Mouse (Mus musculus) hindlimb bud, embryonic 11.5 days (tissue): Measurements from ENCODE around the gene Grik3.

ENCODE experiments used
- DNase-seq: peaks from one replicate; pipeline ENCODE4 v3.0.0-alpha.2; 2012; ENCODE audit warnings: low read depth, low spot score; ENCODE audit errors: extremely low spot score

Grik3 gene

DNA sequence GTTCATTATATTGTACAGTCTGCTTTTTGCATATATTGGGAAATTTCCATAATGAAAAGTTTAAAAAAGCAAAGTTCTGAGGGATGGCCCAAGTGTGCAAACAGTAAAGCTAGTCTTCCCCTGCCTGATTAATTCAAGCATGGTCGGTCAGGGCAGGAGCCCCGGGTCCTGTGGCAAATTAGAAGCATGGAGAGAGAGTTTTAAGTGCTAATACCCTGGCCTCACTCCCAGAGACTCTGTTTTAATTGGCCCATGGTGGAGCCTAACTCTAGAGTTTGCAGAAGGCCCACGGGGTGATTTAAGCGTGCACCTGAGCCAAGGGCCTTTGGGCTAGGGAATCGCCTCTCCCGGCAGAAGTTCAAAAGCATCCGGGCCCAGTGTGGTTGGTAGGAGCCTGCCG is 215.2 kb downstream of the Grik3 start:
- no peak for DNase-seq

GRCm38 (mm10) chr4:125709716-125710115 is 219.2 kb downstream of the Grik3 start:
- DNase-seq = no peak

DNA sequence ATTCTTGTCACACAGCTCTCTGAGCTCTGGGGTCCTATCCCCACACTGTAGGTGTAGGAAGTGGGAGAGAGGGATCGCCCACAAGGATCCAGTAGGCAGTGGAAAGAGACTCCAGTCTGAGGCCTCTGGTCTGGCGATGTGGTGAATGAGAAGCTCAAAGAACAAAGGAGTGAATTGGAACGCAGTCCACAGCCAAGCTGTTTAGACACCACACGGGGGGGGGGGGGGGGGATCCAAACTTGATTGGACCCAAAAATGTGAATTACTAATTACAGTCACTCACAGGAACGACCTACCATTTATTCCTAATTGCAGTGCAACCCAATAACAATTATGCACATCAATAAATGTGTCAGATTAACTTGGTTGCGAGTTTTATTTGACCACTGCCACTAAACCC is 227.4 kb downstream of the Grik3 start:
- DNase-seq = no peak

DNA sequence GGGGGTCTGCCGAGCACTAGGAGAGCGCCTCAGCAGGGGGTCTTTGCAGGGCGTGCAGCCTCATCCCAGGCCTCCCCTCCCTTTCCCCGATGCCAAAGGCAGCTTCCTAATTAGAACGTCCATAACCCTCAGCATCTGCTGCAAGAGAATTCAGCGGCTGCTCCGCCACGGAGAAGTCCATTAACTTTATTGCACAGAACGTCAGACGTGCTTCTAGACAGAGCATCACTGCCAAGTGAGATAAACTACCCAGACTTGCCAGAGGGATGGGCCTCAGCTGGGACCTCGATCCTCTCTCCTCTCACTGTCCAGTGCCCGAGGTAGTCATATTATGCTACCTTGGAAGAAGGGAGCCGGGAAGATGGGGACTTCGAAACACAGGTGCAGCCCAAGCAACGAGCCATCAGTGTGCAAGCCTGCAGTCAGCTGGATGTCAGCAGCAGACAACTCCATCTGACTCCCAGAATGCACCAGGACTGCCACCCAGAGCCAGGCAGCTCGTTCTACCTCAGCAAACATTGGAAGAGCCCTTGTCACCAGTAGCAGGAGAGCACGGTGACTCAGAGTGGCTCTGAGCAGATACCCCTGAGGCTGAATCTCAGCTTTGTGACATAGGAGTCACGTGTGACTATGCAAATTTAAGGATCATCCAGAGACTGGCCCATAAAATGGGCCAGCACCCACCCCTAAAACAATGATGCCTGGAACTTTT is 228.1 kb downstream of the Grik3 start:
- DNase-seq = no peak

GRCm38 (mm10) chr4:125726241-125726640 is 235.7 kb downstream of the Grik3 start:
- no peak for DNase-seq

DNA sequence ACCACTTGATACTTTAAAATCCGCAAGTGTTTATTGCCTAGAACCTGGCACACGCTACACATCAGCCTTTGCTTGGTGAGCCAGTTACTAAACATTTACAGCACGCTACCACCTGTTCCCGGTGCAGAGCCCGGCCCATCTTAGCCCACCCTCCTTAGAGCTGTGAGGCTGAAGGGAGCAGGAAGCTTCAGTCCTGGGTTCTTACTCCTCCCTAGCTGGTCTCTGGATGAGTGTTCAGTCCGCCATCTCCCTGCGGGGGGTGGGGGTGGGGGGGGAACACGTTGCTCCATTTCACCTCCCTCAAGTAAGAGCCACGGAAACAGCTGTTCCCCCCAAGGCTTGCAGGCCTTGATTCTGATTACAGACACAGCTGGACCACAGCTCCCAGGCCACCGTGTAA is 236.5 kb downstream of the Grik3 start:
- no peak for DNase-seq

DNA sequence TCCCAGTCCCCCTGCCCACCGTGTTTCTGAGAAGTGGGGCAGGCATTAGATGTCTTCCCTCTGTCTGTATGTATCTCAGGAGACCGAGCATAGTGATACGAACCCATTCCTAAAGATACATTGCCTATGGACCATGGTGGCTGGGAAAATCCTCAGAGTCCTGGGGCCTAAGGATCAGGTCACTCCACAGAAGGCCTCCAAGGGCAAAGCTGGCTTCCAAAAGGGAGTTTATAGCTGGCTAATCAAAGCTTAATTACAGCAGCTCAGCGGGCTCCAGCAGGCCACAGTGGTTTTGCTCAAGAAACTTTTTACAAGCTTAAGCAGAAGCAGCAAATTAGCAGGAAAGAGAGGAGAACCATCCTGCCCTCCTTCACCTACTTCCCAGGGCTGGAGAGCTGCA is 237.1 kb downstream of the Grik3 start:
- no peak for DNase-seq

- DNase-seq = no peak
These were observed 237.8 kb downstream of the Grik3 start for GRCm38 (mm10) chr4:125728091-125728863.

DNA sequence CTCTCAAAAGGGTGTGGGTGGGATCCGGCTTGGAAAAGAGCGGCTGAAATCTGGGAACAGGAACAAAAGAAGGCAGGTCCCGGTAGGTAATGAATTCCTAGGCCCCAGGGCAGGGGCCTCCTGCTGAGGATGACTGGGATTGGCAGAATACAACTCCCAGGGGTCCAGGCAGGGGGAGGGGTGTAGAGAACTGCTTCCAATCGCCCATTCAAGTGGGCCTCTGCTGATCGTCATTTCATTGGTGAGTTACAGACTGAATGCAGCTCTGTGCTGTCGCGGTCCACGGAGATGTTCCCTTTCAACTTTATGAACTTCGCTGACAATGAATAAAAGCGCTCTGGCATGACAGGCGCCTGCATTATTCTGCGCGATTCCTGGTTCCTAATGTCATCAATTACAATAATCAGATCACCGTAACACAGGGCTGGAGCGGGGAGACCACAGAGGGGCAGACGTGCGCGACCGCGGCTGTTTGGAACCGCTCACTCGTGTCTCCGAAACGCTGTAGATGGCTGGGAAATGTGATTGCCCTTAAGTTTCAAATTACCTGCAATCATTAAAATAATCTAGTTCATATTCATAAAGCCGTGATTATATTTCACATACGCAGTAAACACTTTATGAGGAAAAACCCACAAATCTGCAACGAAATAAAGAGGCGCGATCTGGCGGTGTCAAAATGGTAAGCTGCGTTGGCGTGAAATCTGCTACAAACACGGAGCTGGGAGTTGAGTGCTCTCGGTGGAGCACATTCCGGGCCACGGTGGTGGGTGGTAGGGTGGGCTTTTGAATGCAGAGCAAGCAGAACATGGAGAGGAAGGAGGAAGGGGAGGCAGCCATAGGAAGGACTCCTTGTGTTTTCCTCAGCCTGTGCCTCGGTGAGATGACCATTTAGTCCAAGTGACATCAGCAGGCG is 239.1 kb downstream of the Grik3 start:
- no peak for DNase-seq

DNA sequence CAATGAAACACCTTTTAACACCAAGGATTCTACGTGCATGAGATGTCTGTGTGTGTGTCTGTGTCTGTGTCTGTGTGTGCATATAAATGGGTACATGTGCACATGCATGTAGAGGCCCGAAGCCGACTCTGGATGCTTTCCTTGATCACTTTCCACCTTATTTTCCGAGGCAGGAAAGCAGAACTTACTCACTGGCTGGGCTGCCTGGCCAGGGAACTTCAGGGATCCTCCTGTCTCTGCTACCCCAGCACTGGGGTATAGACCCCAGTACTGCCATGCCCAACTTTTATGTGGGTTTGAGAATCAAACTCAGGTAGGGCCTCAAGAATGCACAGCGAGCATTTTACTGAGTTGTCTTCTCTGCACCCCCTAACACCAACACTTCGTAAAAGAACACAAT is 240.3 kb downstream of the Grik3 start:
- no peak for DNase-seq

DNA sequence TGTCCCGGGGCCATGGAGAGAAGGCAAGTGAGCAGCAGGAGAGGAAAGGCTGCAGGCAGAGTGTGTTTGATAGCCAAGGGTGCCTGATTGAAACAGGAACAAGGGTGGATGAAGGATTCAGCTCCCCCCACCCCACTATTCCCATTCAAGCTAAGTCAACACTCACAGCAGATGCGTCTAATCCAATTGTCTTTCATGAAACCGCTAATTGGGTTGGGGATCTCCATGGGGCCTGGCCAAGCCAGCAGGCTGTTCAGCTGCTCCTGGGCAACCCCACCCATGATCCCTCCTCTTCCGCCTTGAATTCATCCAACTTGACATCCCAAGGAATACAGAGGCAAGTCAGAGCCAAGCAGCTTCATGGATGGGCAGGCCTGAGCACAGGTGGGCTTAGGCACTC is 246.3 kb downstream of the Grik3 start:
- no peak for DNase-seq

GRCm38 (mm10) chr4:125738825-125739224 is 248.3 kb downstream of the Grik3 start:
- no peak for DNase-seq

DNA sequence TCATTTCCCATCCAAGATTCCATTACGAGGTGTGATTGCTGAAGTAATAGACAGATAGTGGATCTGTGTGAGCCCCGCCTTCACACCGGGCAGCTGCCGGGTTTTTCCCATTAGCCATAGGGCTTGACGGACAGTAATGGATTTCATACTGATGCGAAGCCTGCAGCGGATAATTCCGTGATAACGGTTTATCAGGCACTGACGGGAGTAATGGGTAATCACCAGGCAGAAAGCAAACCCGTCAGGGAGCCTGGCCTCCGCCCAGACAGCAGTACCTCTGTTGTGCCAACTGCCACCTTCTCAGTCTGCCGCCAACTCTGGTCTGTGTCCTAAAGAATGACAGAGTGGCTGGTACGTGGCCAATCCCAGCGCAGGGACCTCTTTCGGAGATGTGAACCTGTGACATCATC is 251.7 kb downstream of the Grik3 start:
- DNase-seq = no peak

GRCm38 (mm10) chr4:125745902-125746301 is 255.4 kb downstream of the Grik3 start:
- no peak for DNase-seq

- DNase-seq = no peak
These were observed 265.9 kb downstream of the Grik3 start for GRCm38 (mm10) chr4:125756393-125756792.

DNA sequence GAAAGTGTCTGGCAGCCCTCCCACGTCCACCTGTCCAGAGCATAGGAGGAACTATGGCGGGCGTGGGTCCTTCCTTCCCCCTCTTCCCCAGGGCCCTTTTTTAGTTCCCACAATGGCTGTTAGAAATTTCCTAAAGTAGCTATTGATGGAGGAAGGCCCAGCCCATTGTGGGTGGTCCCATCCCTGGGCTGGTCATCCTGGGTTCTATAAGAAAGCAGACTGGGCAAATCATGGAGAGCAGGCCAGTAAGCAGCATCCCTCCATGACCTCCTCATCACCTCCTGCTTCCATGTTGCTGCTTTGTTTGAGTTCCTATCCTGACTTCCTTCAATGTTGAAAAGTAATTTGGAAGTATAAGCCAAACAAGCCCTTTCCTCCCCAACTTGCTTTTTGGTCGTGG is 269.8 kb downstream of the Grik3 start:
- no peak for DNase-seq

GRCm38 (mm10) chr4:125763056-125763455 is 272.6 kb downstream of the Grik3 start:
- peak; percentile 35 for DNase-seq
